In the genomic region with DNA sequence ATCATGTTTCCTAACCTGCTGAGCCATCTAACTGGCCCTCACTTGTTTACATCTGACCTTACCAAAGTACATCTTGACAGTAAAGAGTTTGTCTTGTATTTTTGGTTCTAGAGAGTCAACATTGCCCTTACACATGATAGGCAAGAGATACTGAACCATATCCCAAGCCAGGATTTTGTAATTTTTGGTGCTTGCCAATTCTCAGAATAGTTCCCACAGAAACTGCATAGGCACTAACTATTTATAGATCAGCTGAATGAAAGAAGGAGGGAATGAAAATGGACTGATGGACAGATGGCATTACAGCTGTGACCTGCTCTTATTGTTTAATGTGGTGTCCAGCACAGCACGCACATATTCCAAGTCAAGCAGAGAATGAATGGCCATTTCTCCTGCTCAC, we compare ENCODE assay signal across 19 mouse cellular contexts.
"Had no signal": no experiment of that assay in that cellular context is flagged by ENCODE, and none has a peak within 500 bp of the region (broad histone marks: within the 10 kb centered on the region; RNA-seq: fewer than 3 reads in every experiment).

No protein-coding gene starts in this region.

- H3K4me2 ChIP-seq: kidney, embryonic 15.5 days; liver, embryonic 13.5 days; midbrain, embryonic 12.5 days; midbrain, embryonic 15.5 days; neural tube, embryonic 12.5 days; neural tube, embryonic 15.5 days; stomach, embryonic 15.5 days had no signal

- DNase-seq: kidney, adult 2 months; kidney, postnatal 10 days; layer of hippocampus, postnatal 36 days; liver, embryonic 13.5 days; liver, postnatal 0 days; lung, postnatal 14 days; lung, postnatal 4 days; retina, postnatal 1 day; right cerebral cortex, postnatal 25 days; spleen, adult 18-20 months; thymus, postnatal 25 days had no signal

- H3K27ac ChIP-seq: kidney, embryonic 15.5 days; left cerebral cortex, adult 2 months; liver, embryonic 13.5 days; midbrain, embryonic 12.5 days; midbrain, embryonic 15.5 days; neural tube, embryonic 12.5 days; neural tube, embryonic 15.5 days; stomach, embryonic 15.5 days had no signal

- H3K4me1 ChIP-seq: kidney, embryonic 15.5 days; midbrain, embryonic 12.5 days; midbrain, embryonic 15.5 days; neural tube, embryonic 12.5 days; stomach, embryonic 15.5 days had no signal

- H3K9ac ChIP-seq: kidney, embryonic 15.5 days; liver, embryonic 13.5 days; liver, postnatal 0 days; midbrain, embryonic 12.5 days; midbrain, embryonic 15.5 days; neural tube, embryonic 12.5 days; neural tube, embryonic 15.5 days; stomach, embryonic 15.5 days had no signal

- H3K36me3 ChIP-seq: kidney, embryonic 15.5 days; liver, embryonic 13.5 days; midbrain, embryonic 12.5 days; midbrain, embryonic 15.5 days; neural tube, embryonic 12.5 days; neural tube, embryonic 15.5 days; stomach, embryonic 15.5 days had no signal

- H3K9me3 ChIP-seq: kidney, embryonic 15.5 days; liver, embryonic 13.5 days; midbrain, embryonic 12.5 days; midbrain, embryonic 15.5 days; neural tube, embryonic 12.5 days; neural tube, embryonic 15.5 days; stomach, embryonic 15.5 days had no signal

- H3K27me3 ChIP-seq: kidney, embryonic 15.5 days; liver, embryonic 13.5 days; midbrain, embryonic 12.5 days; midbrain, embryonic 15.5 days; neural tube, embryonic 12.5 days; neural tube, embryonic 15.5 days; stomach, embryonic 15.5 days had no signal

- ATAC-seq: intestine, postnatal 0 days; liver, postnatal 0 days; midbrain, embryonic 15.5 days had no signal

- H3K4me3 ChIP-seq: kidney, embryonic 15.5 days; left cerebral cortex, adult 2 months; liver, embryonic 13.5 days; midbrain, embryonic 12.5 days; midbrain, embryonic 15.5 days; neural tube, embryonic 12.5 days; neural tube, embryonic 15.5 days; stomach, embryonic 15.5 days had no signal
